In genomic region chr4:149912451-149912850, GRCm38 (mm10) we compare ENCODE assay signal across 17 mouse cellular contexts. TPM values are rescaled to one million over a fixed set of nuclear protein-coding genes. Genes with fewer than 3 reads are reported as not detected.
DNase-seq lines count a peak whose midpoint lies in the region; ATAC-seq lines count a peak whose summit lies in the region.
"Had no signal": no experiment of that assay in that cellular context is flagged by ENCODE, and none has a peak within 500 bp of the region (broad histone marks: within the 10 kb centered on the region; RNA-seq: fewer than 3 reads in every experiment).

No protein-coding gene starts in this region.

- 0 out of 2 replicates have a peak overlapping the region, but pooled peaks have one; percentile 3 for H3K27ac ChIP-seq in forebrain, embryonic 10.5 days
- no peak overlapping the region for H3K27ac ChIP-seq in forebrain, embryonic 16.5 days (ENCODE audit: low read length)
- H3K27ac ChIP-seq in embryonic facial prominence, embryonic 11.5 days (replicated peaks; ENCODE audit: low read depth, low read length) = no peak overlapping the region; the same call in 1 of the 2 replicates
- H3K27ac ChIP-seq in limb, embryonic 13.5 days = peak overlapping the region; percentile 75
- H3K27ac ChIP-seq in liver, embryonic 11.5 days (ENCODE audit: low read depth, low read length) = no peak overlapping the region
- no peak overlapping the region for H3K27ac ChIP-seq in midbrain, embryonic 13.5 days
- H3K27ac ChIP-seq: hindbrain, embryonic 15.5 days had no signal

- no peak overlapping the region for H3K4me2 ChIP-seq in forebrain, embryonic 16.5 days (ENCODE audit: low read length)
- no peak overlapping the region for H3K4me2 ChIP-seq in embryonic facial prominence, embryonic 11.5 days (ENCODE audit: low read depth, low read length)
- H3K4me2 ChIP-seq in limb, embryonic 13.5 days (replicated peaks) = no peak overlapping the region; the same call in 1 of the 2 replicates
- H3K4me2 ChIP-seq in liver, embryonic 11.5 days = no peak overlapping the region
- H3K4me2 ChIP-seq in midbrain, embryonic 13.5 days (replicated peaks) = no peak overlapping the region
- H3K4me2 ChIP-seq: hindbrain, embryonic 15.5 days; limb, embryonic 15.5 days; lung, embryonic 14.5 days had no signal

- ATAC-seq in forebrain, embryonic 16.5 days = no peak
- no peak for ATAC-seq in embryonic facial prominence, embryonic 11.5 days (replicated peaks; ENCODE audit: insufficient number of reproducible peaks, low FRiP score, low TSS enrichment, low read depth)
- ATAC-seq in limb, embryonic 13.5 days (ENCODE audit: low FRiP score, low read depth) = no peak
- no peak for ATAC-seq in liver, embryonic 11.5 days (replicated peaks; ENCODE audit: low FRiP score)
- no peak for ATAC-seq in midbrain, embryonic 13.5 days

- H3K36me3 ChIP-seq in forebrain, embryonic 10.5 days (replicated peaks) = no peaks in the 10 kb centered on the region
- H3K36me3 ChIP-seq in forebrain, embryonic 16.5 days (ENCODE audit: control insufficient read depth, insufficient read depth) = no peaks in the 10 kb centered on the region
- H3K36me3 ChIP-seq in embryonic facial prominence, embryonic 11.5 days (replicated peaks; ENCODE audit: control insufficient read depth, insufficient read depth, low read depth, low read length) = no peaks in the 10 kb centered on the region
- H3K36me3 ChIP-seq in limb, embryonic 13.5 days = peaks cover 5% of the 10 kb centered on the region
- no peaks in the 10 kb centered on the region for H3K36me3 ChIP-seq in liver, embryonic 11.5 days (ENCODE audit: control insufficient read depth, insufficient read depth, low read length)
- H3K36me3 ChIP-seq in midbrain, embryonic 13.5 days = no peaks in the 10 kb centered on the region
- H3K36me3 ChIP-seq: G1E; hindbrain, embryonic 15.5 days had no signal

- intact Hi-C loops in gastrocnemius, postnatal 36 days (cut with DNase I) = no loop called here

- no peak overlapping the region for H3K9ac ChIP-seq in forebrain, embryonic 16.5 days (replicated peaks; ENCODE audit: low read depth, low read length)
- no peak overlapping the region for H3K9ac ChIP-seq in embryonic facial prominence, embryonic 11.5 days (replicated peaks; ENCODE audit: low read length)
- H3K9ac ChIP-seq in limb, embryonic 13.5 days = no peak overlapping the region
- H3K9ac ChIP-seq in liver, embryonic 11.5 days (ENCODE audit: low read depth, low read length) = no peak overlapping the region
- H3K9ac ChIP-seq in midbrain, embryonic 13.5 days (replicated peaks) = no peak overlapping the region
- H3K9ac ChIP-seq: hindbrain, embryonic 15.5 days; limb, embryonic 15.5 days; lung, embryonic 14.5 days had no signal

- no peak overlapping the region for H3K4me3 ChIP-seq in forebrain, embryonic 10.5 days
- H3K4me3 ChIP-seq in forebrain, embryonic 16.5 days (replicated peaks; ENCODE audit: low read length) = no peak overlapping the region
- no peak overlapping the region for H3K4me3 ChIP-seq in embryonic facial prominence, embryonic 11.5 days (ENCODE audit: low read depth, low read length)
- no peak overlapping the region for H3K4me3 ChIP-seq in limb, embryonic 13.5 days
- H3K4me3 ChIP-seq in liver, embryonic 11.5 days (ENCODE audit: low read depth, low read length) = no peak overlapping the region
- H3K4me3 ChIP-seq in midbrain, embryonic 13.5 days (replicated peaks) = no peak overlapping the region
- H3K4me3 ChIP-seq: hindbrain, embryonic 15.5 days; limb, embryonic 15.5 days; megakaryocyte, embryonic 14.5 days had no signal

- no peaks in the 10 kb centered on the region for H3K9me3 ChIP-seq in forebrain, embryonic 10.5 days
- no peaks in the 10 kb centered on the region for H3K9me3 ChIP-seq in forebrain, embryonic 16.5 days (ENCODE audit: control insufficient read depth, low read length)
- H3K9me3 ChIP-seq in embryonic facial prominence, embryonic 11.5 days (replicated peaks; ENCODE audit: control insufficient read depth, low read length) = no peaks in the 10 kb centered on the region
- no peaks in the 10 kb centered on the region for H3K9me3 ChIP-seq in limb, embryonic 13.5 days
- H3K9me3 ChIP-seq in liver, embryonic 11.5 days (ENCODE audit: control insufficient read depth, low read length) = no peaks in the 10 kb centered on the region
- H3K9me3 ChIP-seq in midbrain, embryonic 13.5 days = no peaks in the 10 kb centered on the region
- H3K9me3 ChIP-seq: G1E; hindbrain, embryonic 15.5 days; limb, embryonic 15.5 days; megakaryocyte, embryonic 14.5 days had no signal

- H3K27me3 ChIP-seq in forebrain, embryonic 10.5 days (ENCODE audit: poor library complexity, severe bottlenecking) = peaks cover 39% of the 10 kb centered on the region; the same call in 1 of the 2 replicates
- no peaks in the 10 kb centered on the region for H3K27me3 ChIP-seq in forebrain, embryonic 16.5 days (replicated peaks; ENCODE audit: control insufficient read depth, insufficient read depth, low read length)
- no peaks in the 10 kb centered on the region for H3K27me3 ChIP-seq in embryonic facial prominence, embryonic 11.5 days (ENCODE audit: control insufficient read depth, insufficient read depth, low read length)
- H3K27me3 ChIP-seq in limb, embryonic 13.5 days = no peaks in the 10 kb centered on the region
- H3K27me3 ChIP-seq in liver, embryonic 11.5 days (replicated peaks; ENCODE audit: control insufficient read depth, insufficient read depth, low read length) = peaks cover 5% of the 10 kb centered on the region
- no peaks in the 10 kb centered on the region for H3K27me3 ChIP-seq in midbrain, embryonic 13.5 days
- H3K27me3 ChIP-seq: hindbrain, embryonic 15.5 days; limb, embryonic 15.5 days had no signal

- DNase-seq in forebrain, embryonic 10.5 days (ENCODE audit: extremely low spot score, low spot score) = no peak
- peak; percentile 38 for DNase-seq in 416B (ENCODE audit: low read depth)
- DNase-seq in embryonic facial prominence, embryonic 11.5 days (ENCODE audit: low spot score) = peak; percentile 67
- no peak for DNase-seq in gastrocnemius, postnatal 36 days
- no peak for DNase-seq in liver, embryonic 11.5 days (ENCODE audit: low spot score)
- DNase-seq: adrenal gland, postnatal 36 days; heart, adult 18-20 months; kidney, postnatal 10 days; lung, embryonic 14.5 days had no signal

- H3K4me1 ChIP-seq in forebrain, embryonic 10.5 days = peaks cover 83% of the 10 kb centered on the region
- no peaks in the 10 kb centered on the region; the same call in 1 of the 2 replicates for H3K4me1 ChIP-seq in forebrain, embryonic 16.5 days (replicated peaks; ENCODE audit: control insufficient read depth, insufficient read depth, low read length)
- H3K4me1 ChIP-seq in embryonic facial prominence, embryonic 11.5 days (ENCODE audit: control insufficient read depth, insufficient read depth, low read length) = peaks cover 19% of the 10 kb centered on the region; the same call in 1 of the 2 replicates
- H3K4me1 ChIP-seq in limb, embryonic 13.5 days = peaks cover 85% of the 10 kb centered on the region
- H3K4me1 ChIP-seq in liver, embryonic 11.5 days (replicated peaks; ENCODE audit: control insufficient read depth, insufficient read depth, low read length) = no peaks in the 10 kb centered on the region; the same call in 1 of the 2 replicates
- peaks cover 22% of the 10 kb centered on the region for H3K4me1 ChIP-seq in midbrain, embryonic 13.5 days (replicated peaks)

- 41% methylated on average over 4 of the region's 4 CpGs for WGBS in forebrain, embryonic 10.5 days
- WGBS in forebrain, embryonic 16.5 days = 54% methylated on average over 4 of the region's 4 CpGs
- WGBS in embryonic facial prominence, embryonic 11.5 days = 24% methylated on average over 4 of the region's 4 CpGs
- WGBS in limb, embryonic 13.5 days = 16% methylated on average over 4 of the region's 4 CpGs
- 23% methylated on average over 4 of the region's 4 CpGs for WGBS in liver, embryonic 11.5 days
- WGBS in midbrain, embryonic 13.5 days = 54% methylated on average over 4 of the region's 4 CpGs

RNA-seq across cellular contexts. Expression of gene Spsb1, which starts 42.4 kb away (rescaled TPM):
- 9.0 and 11.2 TPM in 2 replicates for polyA plus RNA-seq in forebrain, embryonic 10.5 days (2016; fragmentation: Nextera tagmentation; extraction: Ambion mirVana)
- polyA plus RNA-seq in forebrain, embryonic 16.5 days (2015; fragmentation: Nextera tagmentation; extraction: Ambion mirVana) = 5.8 and 7.0 TPM in 2 replicates
- polyA plus RNA-seq in embryonic facial prominence, embryonic 11.5 days (2014; fragmentation: Nextera tagmentation; extraction: Ambion mirVana) = 16.7 and 18.8 TPM in 2 replicates
- polyA plus RNA-seq in limb, embryonic 13.5 days (2015; fragmentation: Nextera tagmentation; extraction: Ambion mirVana) = 18.1 and 22.3 TPM in 2 replicates
- total RNA-seq in gastrocnemius, postnatal 36 days (2021) = 1 to 10 TPM; 5.7 to 8.7 TPM
- polyA plus RNA-seq in liver, embryonic 11.5 days (2014; fragmentation: Nextera tagmentation; extraction: Ambion mirVana) = 2.9 and 3.1 TPM in 2 replicates
- 4.0 and 4.8 TPM in 2 replicates for polyA plus RNA-seq in midbrain, embryonic 13.5 days (2015; fragmentation: Nextera tagmentation; extraction: Ambion mirVana)
- total RNA-seq: G1E; monocyte, adult 5-6 weeks had no signal

Comparison
In these comparisons a context has a peak if more than half of its experiments do, and no peak if none do; other contexts are left out.
1. H3K27ac ChIP-seq: peak in forebrain, embryonic 10.5 days (single experiment) and limb, embryonic 13.5 days (single experiment); none in forebrain, embryonic 16.5 days (single experiment), embryonic facial prominence, embryonic 11.5 days (single experiment), liver, embryonic 11.5 days (single experiment) and midbrain, embryonic 13.5 days (single experiment).
2. DNase-seq: peak in 416B (single experiment) and embryonic facial prominence, embryonic 11.5 days (single experiment); none in forebrain, embryonic 10.5 days (single experiment), gastrocnemius, postnatal 36 days (0 of 2) and liver, embryonic 11.5 days (single experiment).